Mouse (Mus musculus) C2C12 (cell line): ENCODE data around the gene Arf3.

Experiments used
- CTCF ChIP-seq: IDR thresholded peaks from one replicate; pipeline ENCODE4 v1.5.1; 2011; ENCODE audit not compliant: control insufficient read depth, insufficient read depth, insufficient read length
- FOSL1 ChIP-seq: IDR thresholded peaks from one replicate; pipeline ENCODE4 v1.8.0; 2011; ENCODE audit warnings: mild to moderate bottlenecking, low read length; ENCODE audit not compliant: poor library complexity, insufficient read depth, severe bottlenecking
- MAX ChIP-seq: IDR thresholded peaks from one replicate; pipeline ENCODE4 v1.6.1; 2011; ENCODE audit warnings: mild to moderate bottlenecking, control low read depth
- MYOD1 ChIP-seq: IDR thresholded peaks from one replicate; pipeline ENCODE4 v1.6.1; 2011; ENCODE audit warnings: low read depth; ENCODE audit not compliant: control insufficient read depth, insufficient read length
- MYOG ChIP-seq: IDR thresholded peaks from one replicate; pipeline ENCODE4 v1.6.1; 2011; ENCODE audit not compliant: control insufficient read depth, insufficient read length; ENCODE audit errors: extremely low read depth
- USF1 ChIP-seq: IDR thresholded peaks from one replicate; pipeline ENCODE4 v1.6.1; 2011; ENCODE audit warnings: low read depth, mild to moderate bottlenecking, control low read depth, moderate library complexity

DNA sequence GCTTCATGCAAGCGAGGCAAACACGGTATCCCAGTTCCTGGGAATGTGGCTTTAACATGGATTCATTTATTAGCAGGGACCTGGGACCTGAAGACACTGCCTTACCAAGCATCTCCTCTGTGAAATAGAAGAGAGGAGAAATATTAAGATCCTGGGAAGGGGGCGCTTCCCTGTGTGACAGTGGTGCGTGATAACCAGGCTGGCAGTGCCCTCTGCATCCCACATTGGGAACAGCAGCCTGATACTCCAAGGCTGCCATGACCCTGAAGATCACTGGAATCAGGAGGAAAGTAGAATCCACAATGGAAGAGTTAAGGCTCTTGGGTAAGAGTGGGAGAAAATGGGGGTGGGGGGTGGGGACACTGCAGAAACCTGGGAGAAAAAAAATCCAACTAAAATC lies 24.9 kb upstream of the Arf3 start:
- TF ChIP-seq MYOD1 (no peak), CTCF (peak; percentile 81), USF1 (no peak), MAX (no peak), MYOG (no peak), FOSL1 (no peak)
